Mouse (Mus musculus): ENCODE measurements at regions not wholly inside any gene's neighbourhood (a gene's known extent, or its start where the extent isn't known, plus 50 kb on each side); places are given as distances from the start of the nearest gene placed in this dataset.

GRCm38 (mm10) chr2:50519129-50519504 lies 222.5 kb upstream of the Mmadhc start:
- TF ChIP-seq CTCF (IDR thresholded peaks at IDR 0.05), result no peak
- no peak for TF ChIP-seq EP300 (IDR thresholded peaks at IDR 0.05)

All from lung, postnatal 0 days (tissue).